Mouse (Mus musculus) heart, postnatal 25 days (tissue): ENCODE measurements at regions not wholly inside any gene's neighbourhood (a gene's known extent, or its start where the extent isn't known, plus 50 kb on each side); places are given as distances from the start of the nearest gene placed in this dataset.
"Not testable (repeated sequence)": the region's sequence is repeated elsewhere in the genome, so short reads cannot be mapped to it uniquely, and the experiment has no call there.

Source experiments
- DNase-seq: peaks from one replicate; pipeline ENCODE4 v3.0.0; 2022; ENCODE audit warnings: low spot score
- intact Hi-C: fragments of 180-260 bp; cut with DNase I; formaldehyde crosslinking; loops from one replicate; pipeline ENCODE4 v1.15.1; 2025

- DNase-seq: no peak
- intact Hi-C loops: no loop called here
Measured at GRCm38 (mm10) chr8:103570864-103571425, 530.5 kb upstream of the Cdh5 start.

GRCm38 (mm10) chr8:103577147-103577546 is 524.3 kb upstream of the Cdh5 start:
- DNase-seq: no peak
- intact Hi-C loops: no loop called here

- no peak for DNase-seq
- intact Hi-C loops: loop anchor here (2.0 kb wide), 1 partner anchor 77 kb away; no protein-coding TSS in a partner anchor
Measured at GRCm38 (mm10) chr8:103578006-103578405, 523.4 kb upstream of the Cdh5 start.

GRCm38 (mm10) chr8:103608291-103608690 is 493.1 kb upstream of the Cdh5 start:
- no peak for DNase-seq
- intact Hi-C loops: no loop called here

- DNase-seq: no peak
- intact Hi-C loops: no loop called here
Measured at GRCm38 (mm10) chr8:103623781-103624434, 477.5 kb upstream of the Cdh5 start.

- DNase-seq: no peak
- intact Hi-C loops: no loop called here
Measured at GRCm38 (mm10) chr8:103625166-103625890, 476.1 kb upstream of the Cdh5 start.

- no peak for DNase-seq
- intact Hi-C loops: no loop called here
Measured at GRCm38 (mm10) chr8:103626446-103626845, 475.0 kb upstream of the Cdh5 start.

- intact Hi-C loops: no loop called here
- DNase-seq: no peak
Measured at GRCm38 (mm10) chr8:103632543-103632942, 468.9 kb upstream of the Cdh5 start.

- DNase-seq: no peak
- intact Hi-C loops: no loop called here
Measured at GRCm38 (mm10) chr8:103634951-103635350, 466.5 kb upstream of the Cdh5 start.

- intact Hi-C loops: no loop called here
- no peak for DNase-seq
Measured at GRCm38 (mm10) chr8:103643621-103644020, 457.8 kb upstream of the Cdh5 start.

- no peak for DNase-seq
- intact Hi-C loops: no loop called here
Measured at GRCm38 (mm10) chr8:103644106-103644505, 457.3 kb upstream of the Cdh5 start.

- DNase-seq: no peak
- intact Hi-C loops: no loop called here
Measured at GRCm38 (mm10) chr8:103644845-103645244, 456.6 kb upstream of the Cdh5 start.

GRCm38 (mm10) chr8:103664796-103665195 is 436.6 kb upstream of the Cdh5 start:
- intact Hi-C loops: no loop called here
- no peak for DNase-seq

GRCm38 (mm10) chr8:103686233-103686632 is 415.2 kb upstream of the Cdh5 start:
- DNase-seq, intact Hi-C loops: not testable (repeated sequence)

GRCm38 (mm10) chr8:103690438-103690837 is 411.0 kb upstream of the Cdh5 start:
- intact Hi-C loops: no loop called here
- no peak for DNase-seq

GRCm38 (mm10) chr8:103693531-103693930 is 407.9 kb upstream of the Cdh5 start:
- intact Hi-C loops: no loop called here
- no peak for DNase-seq

GRCm38 (mm10) chr8:103694331-103694891 is 407.0 kb upstream of the Cdh5 start:
- intact Hi-C loops: no loop called here
- DNase-seq: no peak

GRCm38 (mm10) chr8:103699016-103699520 is 402.4 kb upstream of the Cdh5 start:
- DNase-seq: no peak
- intact Hi-C loops: no loop called here

- no peak for DNase-seq
- intact Hi-C loops: no loop called here
Measured at GRCm38 (mm10) chr8:103702236-103702635, 399.2 kb upstream of the Cdh5 start.

GRCm38 (mm10) chr8:103706084-103706483 is 395.3 kb upstream of the Cdh5 start:
- DNase-seq: no peak
- intact Hi-C loops: no loop called here

- DNase-seq, intact Hi-C loops: not testable (repeated sequence)
Measured at GRCm38 (mm10) chr8:103710871-103711270, 390.6 kb upstream of the Cdh5 start.
